Mouse (Mus musculus) kidney, adult 8-10 months (tissue): ENCODE data around the gene Vps35l.

ENCODE experiments used
- DNase-seq, 2 experiments: peaks; one replicate each; pipeline ENCODE4 v3.0.0; 2022

The Vps35l gene

DNA sequence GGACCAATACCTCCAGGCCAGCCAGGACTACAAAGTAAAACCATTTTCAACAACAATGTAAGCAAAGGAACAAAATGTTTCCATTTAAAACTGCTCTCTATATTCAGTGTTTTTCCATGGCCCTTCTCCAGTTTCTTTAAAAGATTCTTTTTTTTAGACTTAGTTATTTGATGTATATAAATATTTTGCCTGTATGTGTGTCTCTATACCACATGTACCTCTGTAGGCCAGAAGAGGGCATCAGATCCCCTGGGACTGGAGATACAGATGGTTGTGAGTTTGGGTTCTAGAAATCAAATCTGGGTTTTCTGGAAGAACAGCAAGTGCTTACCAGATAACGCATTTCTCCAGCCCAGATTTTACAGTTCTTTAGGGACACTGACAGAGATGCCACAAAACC, 1.3 kb upstream of the Vps35l start:
- no peak for DNase-seq

DNA sequence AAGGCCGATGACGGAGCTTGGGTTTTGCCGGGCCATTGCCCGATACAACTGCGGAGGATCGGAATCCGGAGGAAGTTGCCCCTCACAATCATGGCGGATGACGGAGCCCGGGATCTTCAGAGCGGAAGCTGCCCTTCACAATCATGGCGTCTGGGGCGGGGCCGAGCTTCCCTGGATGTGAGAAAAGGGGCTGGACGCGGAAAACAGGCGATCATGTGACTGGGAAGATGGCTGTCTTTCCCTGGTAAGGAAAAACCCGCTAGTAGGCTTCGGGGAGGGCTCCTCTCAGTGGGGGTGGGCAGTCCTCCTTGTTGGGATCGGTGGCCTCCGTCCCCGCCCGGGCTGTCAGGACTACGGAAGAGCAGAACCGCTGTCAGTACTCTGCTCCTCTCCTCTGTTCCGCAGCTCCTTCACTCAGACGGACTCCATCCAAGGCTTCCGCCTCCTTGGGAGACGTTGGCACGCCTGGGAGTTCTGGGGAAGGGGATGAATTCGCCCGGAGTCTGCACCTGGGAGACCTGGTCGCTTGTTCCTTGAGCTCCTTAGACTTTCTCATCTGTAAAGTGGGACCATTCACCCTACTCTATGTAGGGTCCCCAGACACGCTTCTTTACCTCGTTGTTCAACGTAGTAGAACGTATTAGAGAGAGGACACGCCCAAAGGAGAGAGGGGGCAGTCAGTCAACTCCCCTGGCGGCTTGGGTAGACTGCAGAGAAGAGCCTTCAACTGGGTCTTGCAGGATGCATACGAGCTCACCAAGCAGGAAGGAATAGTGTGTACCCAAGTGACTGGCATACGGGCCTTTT, 709 bp downstream of the Vps35l start:
- DNase-seq = peak; percentile 95 to 97

DNA sequence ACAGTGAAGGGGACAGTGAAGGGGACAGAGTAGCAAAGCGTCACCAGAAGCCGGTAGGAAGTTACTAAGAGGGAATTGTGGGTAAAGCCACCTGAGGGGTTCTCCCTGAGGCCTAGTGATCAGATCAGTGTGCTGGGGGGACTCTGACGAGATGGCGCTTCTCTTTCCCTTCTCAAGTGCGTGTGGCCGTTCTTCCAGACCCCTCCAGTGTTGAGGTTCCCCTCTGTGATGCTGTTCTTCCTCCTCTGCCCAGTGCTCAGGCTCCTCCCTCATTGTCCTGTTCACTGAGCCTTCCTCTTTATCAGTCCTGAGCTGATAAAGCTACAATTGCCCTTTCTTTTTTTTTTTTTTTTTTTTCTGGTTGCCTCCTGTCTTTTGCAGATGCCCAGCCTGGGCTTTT, 2.3 kb downstream of the Vps35l start:
- no peak for DNase-seq

DNA sequence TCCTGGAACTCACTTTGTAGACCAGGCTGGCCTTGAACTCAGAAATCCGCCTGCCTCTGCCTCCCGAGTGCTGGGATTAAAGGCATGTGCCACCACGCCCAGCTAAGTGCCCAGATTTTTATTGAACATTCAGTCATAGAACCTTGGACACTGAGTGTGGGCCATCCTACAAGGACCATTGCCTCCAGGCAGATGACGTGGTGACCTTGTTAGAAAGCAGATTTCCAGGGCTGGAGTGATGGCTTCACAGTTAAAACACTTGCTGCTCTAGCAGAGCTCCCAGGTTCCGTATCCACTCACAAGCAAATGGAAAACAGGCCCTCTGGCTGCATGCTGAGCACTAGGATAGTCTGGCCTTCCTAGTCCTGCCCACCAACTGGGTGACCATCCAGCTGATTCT, 4.7 kb downstream of the Vps35l start:
- DNase-seq = no peak

DNA sequence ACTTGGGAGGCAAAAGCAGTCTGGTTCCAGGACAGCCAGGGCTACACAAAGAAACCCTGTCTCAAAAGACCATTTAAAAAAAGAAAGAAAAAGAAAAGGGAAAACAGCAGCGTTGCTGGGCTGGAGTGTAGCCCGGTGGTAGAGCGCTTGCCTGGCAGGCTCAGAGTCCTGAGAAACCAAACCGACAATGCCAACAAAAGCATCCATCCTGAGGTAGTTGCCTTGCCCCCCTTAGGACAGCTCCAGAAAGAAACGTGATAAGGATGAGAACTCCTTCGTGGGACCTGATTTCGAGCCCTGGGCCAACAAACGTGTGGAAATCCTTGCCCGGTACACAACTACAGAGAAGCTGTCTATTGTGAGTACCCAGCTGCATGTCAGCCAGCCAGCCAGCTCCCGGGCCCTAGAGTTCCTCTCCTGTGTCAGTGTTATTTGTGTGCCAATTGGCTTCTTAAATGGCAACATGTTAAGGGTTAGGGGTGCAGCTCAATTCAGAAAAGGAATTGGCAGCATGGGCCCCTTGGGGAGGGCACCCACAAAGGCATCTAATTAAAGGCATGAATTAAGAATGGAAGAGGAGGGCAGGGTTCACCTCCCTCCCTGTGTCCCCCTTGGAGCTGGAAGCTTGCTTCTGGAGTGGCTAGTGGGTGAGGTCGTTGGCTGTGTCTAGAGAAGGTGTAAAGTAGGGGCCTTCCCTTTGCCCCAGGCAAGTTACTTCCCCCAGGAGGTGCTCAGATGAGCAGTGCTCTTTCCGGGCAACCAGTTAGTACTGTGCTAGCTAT, 8.1 kb downstream of the Vps35l start:
- DNase-seq = no peak

DNA sequence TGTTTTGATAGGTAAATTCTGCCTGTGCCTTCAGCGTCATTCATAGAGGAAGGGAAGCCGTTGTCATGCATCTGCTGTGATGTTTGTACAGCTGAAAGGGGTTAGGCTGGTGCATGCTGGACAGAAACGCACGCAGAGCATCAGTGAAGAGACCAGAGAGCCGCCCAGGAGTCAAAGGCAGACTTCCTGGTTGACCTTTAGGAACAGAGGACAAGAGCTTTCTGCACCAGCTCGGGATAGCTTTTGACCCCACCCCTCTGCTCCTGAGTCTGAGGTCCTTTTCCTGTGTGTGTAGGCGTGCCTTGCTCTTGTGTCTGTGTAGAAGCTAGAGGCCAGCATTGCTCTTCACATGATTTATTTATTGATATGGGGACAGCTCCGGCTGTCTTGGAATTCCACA, 9.7 kb downstream of the Vps35l start:
- DNase-seq = no peak

DNA sequence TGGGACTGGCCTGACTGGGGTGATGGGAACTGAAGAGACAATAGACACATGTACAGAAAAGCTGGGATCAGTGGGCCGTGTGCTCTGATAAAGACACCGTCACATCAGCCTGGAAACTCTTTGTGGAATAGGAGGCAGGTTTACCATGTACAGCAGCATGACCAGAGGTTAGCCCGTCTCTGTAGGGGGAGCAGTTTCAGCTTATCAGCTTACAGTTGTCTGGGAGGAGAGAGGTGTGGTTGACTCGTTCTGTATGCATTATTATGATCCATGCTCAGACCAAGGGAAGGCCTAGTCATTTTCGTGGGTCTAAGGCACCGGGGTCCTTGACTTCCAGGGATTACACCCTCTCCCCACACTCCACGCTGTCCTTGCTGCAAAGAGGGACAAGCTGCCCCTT, 11.6 kb downstream of the Vps35l start:
- no peak for DNase-seq

DNA sequence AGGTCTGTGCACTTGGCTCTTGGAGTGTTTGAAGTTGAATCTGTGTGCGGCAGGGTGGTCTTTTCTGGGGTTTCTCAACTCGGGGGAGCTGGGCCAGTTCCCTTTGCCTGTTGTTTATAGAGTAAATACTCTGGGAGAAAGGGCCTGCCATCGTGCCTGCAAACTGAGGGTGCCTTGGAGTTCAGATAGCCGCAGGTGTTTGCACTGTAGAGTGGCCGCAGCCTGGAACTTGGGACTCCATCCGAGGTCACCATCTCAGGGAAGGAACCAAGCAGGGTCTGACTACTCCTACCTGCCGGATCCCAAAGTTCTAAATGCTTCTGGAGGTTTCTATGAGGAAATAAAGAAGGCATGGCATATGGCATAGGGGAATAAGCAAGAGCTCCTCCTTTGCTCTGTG, 15.7 kb downstream of the Vps35l start:
- no peak for DNase-seq

DNA sequence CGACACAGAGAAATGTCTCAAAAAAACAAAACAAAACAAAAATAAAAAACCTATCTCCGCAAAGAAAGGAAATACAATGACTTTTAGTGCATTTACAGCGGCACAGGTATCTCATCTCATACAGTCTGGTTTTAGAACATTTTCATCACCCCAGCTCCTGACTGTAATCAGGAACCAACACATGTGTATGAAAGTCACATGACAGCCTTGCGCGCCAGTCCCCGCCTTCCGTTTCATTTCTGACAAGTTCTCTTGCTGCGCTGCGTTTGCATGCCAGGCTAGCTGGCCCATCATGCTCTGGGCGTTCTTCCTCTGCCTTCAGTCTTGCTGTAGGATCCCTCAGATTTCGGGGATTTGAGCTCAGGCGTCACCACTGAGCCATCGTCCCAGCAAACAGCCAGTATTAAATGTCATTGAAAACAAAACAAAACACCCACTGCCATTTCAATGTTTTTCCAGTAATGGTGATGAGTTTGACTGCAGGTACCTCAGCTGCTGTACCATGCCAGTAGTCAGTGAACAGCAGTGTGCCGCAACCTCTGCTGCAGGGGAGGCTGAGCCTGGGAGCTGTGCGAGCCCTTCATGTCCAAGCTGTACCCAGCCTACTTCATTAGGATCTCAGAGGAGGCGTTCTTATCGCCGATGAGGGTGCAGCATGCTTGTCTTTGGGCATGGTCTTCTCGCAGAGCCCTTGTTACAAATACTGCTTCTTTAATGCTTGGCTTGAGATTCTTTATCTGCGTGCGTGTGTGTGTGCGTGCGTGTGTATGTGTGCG, 16.7 kb downstream of the Vps35l start:
- DNase-seq = no peak

DNA sequence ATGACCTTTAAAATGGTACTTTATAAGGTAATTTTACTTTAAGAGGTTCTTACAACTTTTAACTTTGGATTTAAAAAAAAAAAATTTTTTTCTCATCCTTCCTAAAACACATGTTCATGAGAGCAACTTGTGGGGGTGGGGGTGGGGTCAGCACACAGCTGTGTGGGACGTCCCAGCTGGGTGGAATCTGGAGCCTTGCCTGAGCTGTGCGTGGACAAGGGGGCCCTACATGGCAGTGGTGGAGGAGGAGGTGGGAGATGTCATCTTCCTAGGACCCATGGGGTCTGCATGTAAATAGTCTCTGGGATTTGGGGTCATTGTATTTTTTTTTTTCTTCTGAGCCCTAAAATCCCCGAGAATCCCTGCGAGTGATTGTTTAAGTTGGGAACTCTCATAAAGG, 18.3 kb downstream of the Vps35l start:
- no peak for DNase-seq

DNA sequence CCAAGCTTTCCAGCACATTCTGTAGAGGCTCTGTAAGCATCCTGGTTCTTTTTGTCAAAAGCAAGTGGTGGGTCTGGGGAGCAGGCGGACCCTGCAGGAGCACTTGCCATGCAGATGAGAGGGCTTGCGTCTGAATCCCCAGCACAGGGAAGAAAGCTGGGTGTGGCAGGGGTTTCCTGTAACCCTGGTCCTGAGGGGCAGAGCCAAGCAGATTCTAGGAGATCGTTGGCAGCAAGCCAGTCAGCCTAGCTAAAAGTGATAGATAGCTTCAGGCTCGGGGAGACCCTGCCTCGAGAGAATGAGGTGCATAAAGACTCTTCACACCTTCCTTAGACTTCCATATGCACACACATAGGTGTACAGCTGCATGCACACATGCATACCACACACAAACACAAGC, 19.3 kb downstream of the Vps35l start:
- no peak for DNase-seq

DNA sequence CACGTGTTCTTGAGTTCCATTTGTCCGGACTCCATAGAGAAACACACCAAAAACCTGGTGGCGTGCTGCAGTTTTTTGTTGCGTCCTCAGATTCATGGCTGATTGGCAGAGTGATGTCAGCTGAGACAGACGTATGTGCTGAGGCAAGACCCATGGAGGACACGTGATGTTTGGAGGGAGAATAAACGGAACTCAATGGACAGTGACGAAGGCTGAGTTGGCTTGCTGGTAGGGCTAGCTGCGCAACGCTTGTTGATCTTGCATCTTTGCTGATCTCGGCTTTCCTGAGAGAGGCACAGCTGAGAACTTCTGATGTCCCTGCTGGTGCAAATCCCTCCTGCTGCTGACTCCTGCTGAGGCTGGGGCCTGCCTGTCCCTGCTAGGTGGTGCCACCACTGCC, 23.9 kb downstream of the Vps35l start:
- DNase-seq = peak; percentile 28 to 37

DNA sequence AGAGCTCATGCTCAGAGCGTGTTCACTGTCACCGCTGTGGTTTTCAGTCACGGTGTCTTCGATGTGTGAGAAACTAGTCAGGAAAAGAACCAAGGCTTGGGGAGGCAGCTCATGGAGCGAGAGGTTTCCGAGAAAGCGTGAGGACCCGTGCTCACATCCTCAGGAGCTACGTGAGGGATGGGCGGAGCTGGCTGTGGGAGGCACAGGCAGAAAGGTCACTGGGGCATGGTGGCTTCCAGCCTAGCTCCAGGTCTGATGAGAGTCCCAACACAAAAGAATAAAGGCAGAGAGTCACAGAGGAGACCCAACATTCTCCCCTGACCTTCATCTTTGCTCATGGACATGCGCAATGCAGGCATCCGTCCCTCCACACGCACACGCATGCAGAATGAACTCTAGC, 24.7 kb downstream of the Vps35l start:
- DNase-seq = peak; percentile 22 to 32

DNA sequence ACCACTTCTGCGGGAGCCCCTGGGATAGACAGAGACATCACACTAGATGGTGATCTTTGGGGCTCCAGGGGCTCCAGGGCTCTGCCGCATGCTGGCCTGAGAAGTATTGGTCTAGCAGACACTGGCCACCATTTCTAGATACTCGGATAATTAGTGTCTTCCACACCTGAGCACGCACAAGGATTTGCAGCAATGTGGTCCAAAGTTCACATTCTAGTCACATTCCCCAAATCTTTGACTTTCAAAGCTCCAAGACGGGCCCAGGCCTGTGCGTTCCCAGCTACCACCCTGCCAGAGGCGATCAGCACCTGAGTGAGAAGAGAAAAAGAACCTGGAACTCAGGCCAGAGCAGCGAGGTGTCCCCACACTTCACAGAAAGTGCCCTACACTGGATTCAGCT, 25.6 kb downstream of the Vps35l start:
- DNase-seq = peak; percentile 58 to 70

DNA sequence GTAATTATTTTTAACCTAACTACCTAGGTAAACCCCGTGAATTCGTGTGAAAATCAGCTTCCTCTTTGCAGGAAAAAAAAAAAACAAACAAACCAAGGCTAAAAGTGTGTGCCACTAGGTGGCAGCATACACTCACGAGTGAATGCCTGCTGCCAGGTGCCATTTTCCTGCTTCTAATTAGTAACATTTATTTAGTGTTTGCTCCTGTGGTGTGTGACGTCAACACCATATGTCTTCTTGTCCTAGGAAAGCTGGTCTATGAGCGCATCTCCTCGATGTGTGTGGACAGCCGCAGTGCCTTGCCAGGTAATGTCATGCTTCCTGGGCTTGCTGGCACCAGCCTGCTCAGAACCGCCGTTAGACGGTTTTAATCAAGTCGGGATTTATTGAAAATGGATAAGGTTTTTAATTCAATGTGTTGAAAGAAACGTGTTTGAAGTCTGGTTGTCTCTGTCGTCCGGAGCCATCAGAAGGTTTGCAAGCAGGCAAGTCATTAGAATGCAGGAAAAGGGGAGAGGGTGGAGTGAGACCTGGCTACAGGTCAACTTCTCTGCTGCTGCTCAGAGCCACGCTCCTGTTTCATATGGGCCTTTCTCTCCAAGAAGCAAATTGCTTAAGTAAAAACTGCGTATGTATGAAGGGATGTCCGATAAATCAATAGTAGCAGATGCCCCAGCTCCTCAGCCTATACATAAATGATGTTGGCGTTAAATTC, 26.2 kb downstream of the Vps35l start:
- DNase-seq = peak; percentile 41 to 67

DNA sequence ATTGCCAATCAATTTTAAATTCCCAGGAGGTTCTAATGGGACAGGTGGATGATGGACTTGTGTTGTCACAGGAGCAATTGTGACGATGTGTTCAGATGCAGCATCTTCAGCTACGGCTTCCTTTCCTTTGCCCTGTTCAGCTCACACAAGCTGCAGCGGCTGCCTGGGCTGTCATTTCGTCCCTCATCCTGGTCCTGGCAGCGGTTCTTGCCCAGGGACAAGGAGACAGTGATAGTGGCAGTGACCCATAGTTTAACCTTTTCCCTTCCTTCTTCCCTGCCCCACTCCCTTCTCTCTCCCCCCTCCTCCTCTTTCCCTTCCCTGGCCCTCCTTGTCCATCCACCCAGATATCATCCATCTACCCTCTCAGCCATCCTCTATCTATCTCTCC, 26.8 kb downstream of the Vps35l start:
- no peak for DNase-seq

DNA sequence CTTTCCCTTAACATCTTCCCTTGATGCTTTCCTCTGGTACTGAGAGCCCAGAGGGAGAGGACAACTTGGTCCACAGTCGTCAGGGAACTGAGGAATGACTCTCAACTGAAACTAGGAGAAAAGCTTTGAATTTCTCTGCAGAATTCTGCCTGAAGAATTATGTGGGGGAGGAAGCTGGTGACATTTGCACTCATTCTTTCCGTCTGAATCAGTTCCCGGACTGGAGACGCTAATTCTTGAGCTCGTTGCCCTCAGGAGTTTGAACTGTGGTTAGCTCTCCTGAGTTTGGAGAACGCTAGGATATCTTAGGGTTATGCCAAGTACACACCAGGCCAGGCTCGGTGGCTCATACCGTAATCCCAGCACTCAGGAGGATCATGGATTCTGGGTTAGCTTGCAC, 29.2 kb downstream of the Vps35l start:
- DNase-seq = no peak

DNA sequence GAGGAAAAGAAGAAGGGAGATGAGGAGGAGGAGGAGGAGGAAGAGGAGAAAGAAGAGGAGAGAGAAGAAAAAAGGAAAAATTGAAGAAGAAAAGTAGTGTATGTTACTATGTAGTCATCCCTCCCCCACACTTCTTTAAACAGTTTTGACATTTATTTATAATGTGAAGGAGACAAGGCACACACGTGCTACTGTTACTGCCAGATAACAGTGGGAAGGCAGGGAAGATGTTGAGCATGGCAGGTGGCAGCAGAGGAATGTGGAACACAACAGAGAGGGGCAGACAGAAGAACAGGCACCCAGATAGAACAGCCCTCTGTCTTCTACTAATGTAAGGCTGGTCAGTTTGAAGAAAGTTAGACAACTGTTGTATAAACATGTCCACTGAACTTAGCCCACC, 29.6 kb downstream of the Vps35l start:
- no peak for DNase-seq

DNA sequence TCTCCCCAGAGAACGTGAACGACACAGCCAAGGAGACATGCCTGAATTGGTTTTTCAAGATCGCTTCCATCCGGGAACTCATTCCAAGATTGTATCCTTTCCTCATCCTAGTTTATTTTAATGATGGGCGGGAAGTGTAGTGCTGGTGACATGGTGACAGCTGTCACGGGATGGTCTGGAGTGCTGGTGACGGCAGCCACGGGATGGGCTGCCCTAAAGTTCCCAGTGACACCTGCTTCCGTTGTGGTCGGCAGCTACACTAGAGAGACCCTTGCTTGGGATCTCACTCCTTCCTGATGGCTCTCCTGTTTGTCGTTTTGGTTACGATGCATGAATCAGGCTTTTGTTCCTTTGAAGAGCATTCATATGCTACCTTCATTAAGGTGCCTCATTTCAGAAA, 33.0 kb downstream of the Vps35l start:
- DNase-seq = no peak

DNA sequence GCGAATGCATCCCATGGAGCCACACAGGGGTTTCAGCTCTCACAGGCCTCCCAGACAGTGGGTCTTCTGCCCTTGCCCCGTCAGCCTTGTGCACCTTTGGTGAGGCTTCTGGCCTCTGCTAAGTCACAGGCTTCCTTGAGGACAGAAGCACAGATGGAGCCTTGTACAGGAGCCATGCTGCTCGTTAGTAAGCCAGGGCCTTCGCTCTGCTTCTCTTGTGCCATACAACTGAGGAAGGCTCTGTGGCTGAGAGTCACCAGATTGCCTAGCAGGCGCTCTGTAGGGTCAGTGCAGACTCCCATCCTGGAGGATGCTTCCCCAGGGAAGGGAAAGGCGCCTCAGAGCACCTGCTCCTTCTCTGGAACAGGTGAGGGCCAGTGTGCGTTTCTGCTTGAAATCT, 36.0 kb downstream of the Vps35l start:
- no peak for DNase-seq

DNA sequence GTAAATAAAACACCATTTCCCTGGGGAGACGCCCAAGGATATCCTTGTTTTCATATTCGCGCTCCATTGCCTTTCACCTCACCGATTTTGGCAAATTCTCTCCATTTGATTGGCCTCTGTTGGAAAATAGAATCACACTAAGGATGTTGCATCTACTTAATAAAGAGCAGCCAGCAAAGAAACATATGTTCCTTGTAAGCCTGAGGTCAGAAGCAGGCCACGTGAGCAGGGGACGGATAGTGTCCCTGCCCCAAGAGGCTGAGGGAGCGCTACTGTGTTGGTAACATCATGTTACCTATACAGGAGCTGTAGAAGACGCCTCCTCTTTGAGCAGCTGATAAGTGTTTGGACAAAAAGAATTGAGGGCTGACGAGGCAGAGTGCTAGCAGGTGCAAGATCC, 36.5 kb downstream of the Vps35l start:
- DNase-seq = no peak

DNA sequence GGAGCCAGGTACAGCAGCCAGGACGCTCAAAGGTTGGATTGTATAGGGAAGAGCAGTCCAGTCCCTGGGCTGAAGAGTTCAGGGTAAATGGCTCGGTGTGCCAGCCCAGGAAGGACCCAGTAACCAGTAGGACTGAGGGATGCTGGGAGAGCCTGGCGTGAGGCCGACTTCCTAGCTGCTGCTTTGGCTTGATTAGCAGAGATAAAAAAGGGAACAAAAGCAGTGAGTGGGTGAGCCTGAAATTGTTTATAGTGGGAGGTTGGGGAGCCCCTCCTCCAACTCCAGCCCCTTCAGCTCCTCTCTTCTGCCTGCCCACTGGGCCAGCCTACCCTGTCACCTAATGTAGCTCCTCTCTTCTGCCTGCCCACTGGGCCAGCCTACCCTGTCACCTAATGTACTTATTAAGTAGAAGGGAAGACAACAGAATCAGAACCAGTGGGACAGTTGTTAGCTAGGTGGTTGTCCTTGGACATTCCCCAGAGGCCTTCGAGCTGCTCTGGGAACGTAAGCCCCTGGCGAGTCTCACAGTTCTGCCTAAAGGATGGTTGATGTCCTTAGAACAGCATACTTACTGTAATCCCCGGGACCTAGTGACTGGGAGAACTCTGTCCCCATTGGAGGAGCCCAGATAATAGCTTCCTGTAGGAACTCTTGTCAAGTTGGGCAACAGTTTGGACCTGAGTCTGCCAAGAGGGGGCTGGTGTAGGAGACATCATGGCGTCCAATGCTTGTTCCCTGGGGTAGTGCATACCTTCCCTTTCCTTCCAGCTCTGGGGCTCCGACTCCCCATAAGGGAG, 37.8 kb downstream of the Vps35l start:
- no peak for DNase-seq
